Mouse (Mus musculus) olfactory bulb, adult 2 months (tissue): ENCODE results near the gene Nop2.

Source experiments
- CTCF ChIP-seq: fragments of 200-500 bp; IDR thresholded peaks from 2 replicates; pipeline ENCODE4 v1.5.1; 2012; ENCODE audit warnings: low read depth, mild to moderate bottlenecking, low read length, moderate library complexity; ENCODE audit not compliant: insufficient read depth
- POLR2A ChIP-seq: fragments of 200-500 bp; IDR thresholded peaks from 2 replicates; pipeline ENCODE4 v1.6.1; 2012; ENCODE audit warnings: mild to moderate bottlenecking, low read depth, low read length, moderate library complexity; ENCODE audit not compliant: insufficient read depth

GRCm38 (mm10) chr6:125164672-125165327 lies 33.1 kb downstream of the Nop2 start:
- TF ChIP-seq CTCF = no peak
- TF ChIP-seq POLR2A = no peak
